Mouse (Mus musculus) kidney, embryonic 16.5 days (tissue): ENCODE measurements around the gene Cd244a. TPM values are rescaled to one million over a fixed set of nuclear protein-coding genes. Genes with fewer than 3 reads are reported as not detected.

Experiments
- ATAC-seq: fragments of 200-750 bp; cut with Nextera tagmentation; 2 replicates; pipeline ENCODE4 v1.8.0; 2017; ENCODE audit warnings: moderate TSS enrichment; ENCODE audit not compliant: low FRiP score, low TSS enrichment
- H3K27ac ChIP-seq: fragments of 300-500 bp; sonication (generic); 2 replicates; pipeline ENCODE4 v1.5.1; 2014; ENCODE audit warnings: low read length
- H3K27me3 ChIP-seq: fragments of 300-500 bp; sonication (generic); 2 replicates; pipeline ENCODE4 v1.6.1; 2014; ENCODE audit warnings: low read length, control low read depth, mixed read lengths; ENCODE audit not compliant: insufficient read depth
- H3K36me3 ChIP-seq: fragments of 300-500 bp; sonication (generic); 2 replicates; pipeline ENCODE4 v1.6.1; 2014; ENCODE audit warnings: low read length, control low read depth, mixed read lengths; ENCODE audit not compliant: insufficient read depth
- H3K4me1 ChIP-seq: fragments of 300-500 bp; sonication (generic); 2 replicates; pipeline ENCODE4 v1.6.1; 2014; ENCODE audit warnings: low read length, control low read depth, mixed read lengths; ENCODE audit not compliant: insufficient read depth
- H3K4me2 ChIP-seq: fragments of 300-500 bp; sonication (generic); replicated peaks from 2 replicates; pipeline ENCODE4 v1.6.1; 2014; ENCODE audit warnings: low read depth, low read length
- H3K4me3 ChIP-seq: fragments of 300-500 bp; sonication (generic); 2 replicates; pipeline ENCODE4 v1.5.1; 2014; ENCODE audit warnings: mild to moderate bottlenecking, low read length
- H3K9ac ChIP-seq: fragments of 300-500 bp; sonication (generic); replicated peaks from 2 replicates; pipeline ENCODE4 v1.6.1; 2014; ENCODE audit warnings: low read length
- H3K9me3 ChIP-seq: fragments of 300-500 bp; sonication (generic); 2 replicates; pipeline ENCODE4 v1.6.1; 2016; ENCODE audit warnings: low read length, control low read depth
- WGBS: fragments of 180-500 bp; shearing (Covaris S2); extraction: QIAGEN DNeasy Blood & Tissue Kit; methylation state at CpG from one replicate; pipeline ENCODE4 v1.1.7; 2014; 5-methylcytosine and 5-hydroxymethylcytosine counted together
- polyA plus RNA-seq: library from polyadenylated mRNA; unstranded; fragments of >200 nt; fragmentation: Nextera tagmentation; extraction: Ambion mirVana; gene quantifications from 2 replicates; pipeline ENCODE4 v1.2.1, GENCODE M21; 2015

The Cd244a gene
- polyA plus RNA-seq, 1 experiment from 2014 or later, result 0.07 TPM

DNA sequence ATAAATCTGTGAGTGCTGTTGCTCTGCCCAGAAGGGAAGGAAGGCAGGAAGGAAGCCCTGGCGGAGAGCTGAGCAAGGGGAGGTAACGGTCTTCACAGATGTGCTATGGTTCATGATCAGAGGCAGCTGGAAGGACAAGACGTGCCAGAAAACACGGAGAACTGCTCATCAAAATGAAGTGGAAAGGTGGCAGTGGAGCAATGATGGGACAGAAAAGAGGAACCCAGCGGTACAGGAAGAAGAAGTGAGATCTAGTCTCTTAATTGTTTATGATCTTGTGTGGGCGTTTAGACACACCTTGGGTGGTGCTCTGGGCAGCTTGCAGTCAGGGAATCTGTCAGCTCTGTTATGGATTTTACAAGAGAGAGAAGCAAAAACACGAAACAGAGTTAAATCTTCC lies 7.7 kb upstream of the Cd244a start:
- no peak for ATAC-seq
- 0 out of 2 replicates have a peak, but pooled peaks cover 3% of the 10 kb centered on the region for H3K9me3 ChIP-seq
- no peak overlapping the region for H3K9ac ChIP-seq
- H3K27me3 ChIP-seq, result no peaks in the 10 kb centered on the region
- no peaks in the 10 kb centered on the region for H3K36me3 ChIP-seq
- no peak overlapping the region for H3K4me3 ChIP-seq
- 54% methylated on average over 7 of the region's 7 CpGs for WGBS
- no peaks in the 10 kb centered on the region for H3K4me1 ChIP-seq
- H3K27ac ChIP-seq, result no peak overlapping the region
- H3K4me2 ChIP-seq, result no peak overlapping the region

- Histone ChIP-seq H3K27me3 (no peaks in the 10 kb centered on the region), H3K4me2 (no peak overlapping the region), H3K4me3 (no peak overlapping the region), H3K4me1 (no peaks in the 10 kb centered on the region), H3K9me3 (0 out of 2 replicates have a peak, but pooled peaks cover 3% of the 10 kb centered on the region), H3K27ac (no peak overlapping the region), H3K36me3 (no peaks in the 10 kb centered on the region), H3K9ac (no peak overlapping the region)
- WGBS, result 79% methylated on average over 2 of the region's 2 CpGs
- ATAC-seq, result no peak
Observed at GRCm38 (mm10) chr1:171552230-171552629, 6.8 kb upstream of the Cd244a start.

DNA sequence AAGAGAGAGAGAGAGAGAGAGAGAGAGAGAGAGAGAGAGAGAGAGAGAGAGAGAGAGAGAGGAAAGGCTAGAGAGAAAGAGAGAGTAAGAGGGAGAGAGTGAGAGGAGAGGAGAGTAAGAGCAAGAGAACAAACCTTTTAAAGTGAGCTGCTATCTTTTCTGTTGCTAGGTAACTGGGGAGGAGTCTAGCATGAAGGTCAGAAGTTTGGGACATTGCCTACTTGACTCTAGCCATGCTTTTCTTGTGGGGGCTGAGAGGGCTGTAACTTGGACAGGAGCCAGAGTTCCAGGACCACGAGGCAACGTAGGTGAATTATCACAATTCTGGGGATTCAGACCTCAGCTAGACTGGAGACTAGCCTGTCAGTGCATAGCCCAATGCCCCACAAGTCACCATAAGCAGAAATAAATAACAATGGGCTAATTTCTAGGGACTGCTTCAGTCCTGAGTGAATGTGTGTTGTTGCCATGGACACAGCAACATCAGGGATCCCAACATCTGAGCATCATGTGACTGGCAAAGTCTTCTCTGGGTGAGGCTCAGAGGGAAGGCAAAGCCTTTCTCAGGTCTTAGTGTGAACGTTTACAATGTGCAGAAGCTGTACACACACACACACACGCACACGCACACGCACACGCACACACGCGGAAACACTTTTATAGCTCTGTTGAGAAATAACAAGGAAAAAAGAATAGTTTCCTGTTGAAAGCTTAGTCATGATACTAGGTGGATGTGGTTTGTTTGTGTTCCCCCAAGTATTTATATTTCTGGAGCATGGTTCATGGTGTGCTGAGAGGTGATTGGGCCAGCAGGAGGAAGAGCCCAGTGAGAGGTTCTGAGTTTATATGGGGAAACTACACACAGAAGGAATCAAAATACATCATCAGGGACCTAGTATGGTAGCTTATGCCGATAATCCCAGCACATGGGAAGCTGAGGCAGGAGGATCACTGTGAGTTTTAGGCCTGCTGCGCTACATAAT lies 5.3 kb upstream of the Cd244a start:
- Histone ChIP-seq H3K27ac (no peak overlapping the region), H3K27me3 (no peaks in the 10 kb centered on the region), H3K9me3 (0 out of 2 replicates have a peak, but pooled peaks cover 3% of the 10 kb centered on the region), H3K36me3 (no peaks in the 10 kb centered on the region), H3K4me2 (no peak overlapping the region), H3K9ac (no peak overlapping the region), H3K4me1 (no peaks in the 10 kb centered on the region), H3K4me3 (no peak overlapping the region)
- WGBS, result 80% methylated on average over 11 of the region's 11 CpGs
- ATAC-seq, result no peak

DNA sequence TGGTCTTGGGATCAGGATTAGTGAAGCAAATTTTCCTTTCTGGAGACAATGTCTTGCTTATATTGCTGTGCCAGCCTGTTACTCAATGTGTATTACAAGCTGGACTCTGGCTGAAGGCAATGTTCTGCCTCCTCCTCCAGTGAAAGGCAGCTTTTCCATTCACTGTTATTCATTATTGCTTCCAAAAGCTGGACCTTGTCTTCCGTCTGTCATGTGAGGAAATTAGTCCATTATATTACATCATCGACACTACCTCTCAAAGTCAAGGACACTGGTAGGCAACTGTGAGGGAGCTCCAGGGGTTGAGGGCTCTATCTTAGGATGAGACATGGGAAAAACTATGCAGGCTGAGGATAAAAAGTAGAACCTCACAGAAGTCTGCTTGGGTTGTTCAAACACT lies 2.6 kb upstream of the Cd244a start:
- H3K27ac ChIP-seq, result no peak overlapping the region
- ATAC-seq, result no peak
- no peak overlapping the region for H3K4me2 ChIP-seq
- H3K9ac ChIP-seq, result no peak overlapping the region
- no peak overlapping the region for H3K4me3 ChIP-seq
- no peaks in the 10 kb centered on the region for H3K9me3 ChIP-seq
- H3K4me1 ChIP-seq, result no peaks in the 10 kb centered on the region
- no peaks in the 10 kb centered on the region for H3K27me3 ChIP-seq
- 75% methylated on average over 2 of the region's 2 CpGs for WGBS
- H3K36me3 ChIP-seq, result no peaks in the 10 kb centered on the region

GRCm38 (mm10) chr1:171558407-171558806 lies 586 bp upstream of the Cd244a start:
- no peak overlapping the region for H3K9ac ChIP-seq
- H3K27ac ChIP-seq, result no peak overlapping the region
- no peaks in the 10 kb centered on the region for H3K27me3 ChIP-seq
- H3K4me1 ChIP-seq, result no peaks in the 10 kb centered on the region
- no peak for ATAC-seq
- no peaks in the 10 kb centered on the region for H3K36me3 ChIP-seq
- no peak overlapping the region for H3K4me2 ChIP-seq
- no peaks in the 10 kb centered on the region for H3K9me3 ChIP-seq
- WGBS, result 69% methylated on average over 6 of the region's 6 CpGs
- H3K4me3 ChIP-seq, result no peak overlapping the region

DNA sequence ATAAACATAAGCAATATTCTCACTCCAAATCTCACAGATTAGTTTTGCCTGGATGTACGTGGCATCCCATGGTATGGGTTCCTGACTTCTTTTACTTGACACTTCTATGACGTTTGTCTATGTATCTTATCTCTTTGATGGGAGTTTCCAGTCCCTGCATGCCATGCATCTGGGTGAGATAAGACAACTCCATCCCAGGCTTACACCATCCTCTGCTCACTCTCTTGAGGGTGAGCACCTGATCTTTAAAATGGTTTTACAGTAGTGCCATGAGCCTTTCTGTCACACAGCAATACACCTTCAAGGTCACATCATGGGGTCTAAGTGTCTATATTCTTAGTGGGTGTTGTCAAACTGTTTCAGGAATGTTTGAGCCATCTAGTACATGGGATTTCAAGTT lies 1.3 kb downstream of the Cd244a start:
- no peak overlapping the region for H3K4me2 ChIP-seq
- no peak overlapping the region for H3K4me3 ChIP-seq
- H3K9me3 ChIP-seq, result no peaks in the 10 kb centered on the region
- ATAC-seq, result no peak
- H3K27ac ChIP-seq, result no peak overlapping the region
- no peaks in the 10 kb centered on the region for H3K27me3 ChIP-seq
- WGBS, result 74% methylated on average over 2 of the region's 2 CpGs
- H3K4me1 ChIP-seq, result no peaks in the 10 kb centered on the region
- H3K9ac ChIP-seq, result no peak overlapping the region
- no peaks in the 10 kb centered on the region for H3K36me3 ChIP-seq

GRCm38 (mm10) chr1:171561200-171561599 lies 2.2 kb downstream of the Cd244a start:
- WGBS, result 100% methylated on average over 1 of the region's 1 CpGs
- Histone ChIP-seq H3K36me3 (no peaks in the 10 kb centered on the region), H3K4me2 (no peak overlapping the region)

GRCm38 (mm10) chr1:171561639-171562225 lies 2.7 kb downstream of the Cd244a start:
- H3K36me3 ChIP-seq, result no peaks in the 10 kb centered on the region
- no peak for ATAC-seq
- WGBS, result 62% methylated on average over 7 of the region's 11 CpGs
- no peak overlapping the region for H3K9ac ChIP-seq
- no peaks in the 10 kb centered on the region for H3K4me1 ChIP-seq
- H3K4me3 ChIP-seq, result no peak overlapping the region
- H3K27ac ChIP-seq, result no peak overlapping the region
- no peaks in the 10 kb centered on the region for H3K27me3 ChIP-seq
- H3K9me3 ChIP-seq, result no peaks in the 10 kb centered on the region
- H3K4me2 ChIP-seq, result no peak overlapping the region

More at GRCm38 (mm10) chr1:171561200-171561599, 2.2 kb downstream of the Cd244a start:
- Histone ChIP-seq H3K9ac (no peak overlapping the region), H3K4me3 (no peak overlapping the region), H3K9me3 (no peaks in the 10 kb centered on the region), H3K4me1 (no peaks in the 10 kb centered on the region), H3K27ac (no peak overlapping the region), H3K27me3 (no peaks in the 10 kb centered on the region)
- ATAC-seq, result no peak

DNA sequence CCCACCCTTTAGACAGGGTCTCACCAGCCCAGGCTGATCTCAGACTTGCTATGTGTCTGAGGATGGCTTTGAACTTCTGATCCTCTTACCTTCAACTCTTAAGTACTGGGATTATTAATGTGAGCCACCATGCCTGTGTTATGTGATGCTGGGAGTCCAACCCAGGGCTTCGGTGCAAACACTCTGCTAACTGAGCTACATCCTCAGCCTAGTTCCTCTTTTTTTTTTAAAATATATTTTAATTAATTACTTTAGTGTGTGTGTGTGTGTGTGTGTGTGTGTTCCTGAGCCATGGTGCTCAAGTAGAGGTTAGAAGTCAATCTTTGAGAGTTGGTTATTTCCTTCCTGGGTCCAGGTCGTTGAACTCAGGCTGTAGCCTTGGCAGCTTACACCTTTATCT lies 4.0 kb downstream of the Cd244a start:
- 67% methylated on average over 2 of the region's 2 CpGs for WGBS
- no peak for ATAC-seq

DNA sequence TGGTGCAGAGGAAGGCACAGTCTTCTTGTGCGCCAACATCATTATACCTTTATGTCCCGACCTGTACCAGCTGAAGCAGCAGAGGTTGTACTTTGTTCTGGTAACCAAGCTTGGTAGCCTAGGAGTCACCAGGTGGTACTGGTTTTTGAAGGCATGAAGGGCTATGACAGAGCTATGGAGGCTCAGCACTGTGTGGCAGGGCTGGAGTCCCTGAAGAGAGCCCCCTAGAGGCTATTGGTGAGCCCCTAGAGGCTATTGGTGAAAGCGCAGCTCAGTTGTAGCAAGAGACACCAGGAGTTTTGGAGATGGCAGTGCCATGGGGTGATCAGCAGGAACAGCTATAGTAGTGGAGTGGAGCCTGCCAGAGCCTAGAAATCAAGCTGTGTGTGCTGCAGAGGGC lies 5.3 kb downstream of the Cd244a start:
- H3K27me3 ChIP-seq, result no peaks in the 10 kb centered on the region
- no peaks in the 10 kb centered on the region for H3K9me3 ChIP-seq
- no peak overlapping the region for H3K4me3 ChIP-seq
- no peaks in the 10 kb centered on the region for H3K4me1 ChIP-seq
- H3K4me2 ChIP-seq, result no peak overlapping the region
- no peaks in the 10 kb centered on the region for H3K36me3 ChIP-seq
- peak; percentile 54; the same call in 1 of the 2 replicates for ATAC-seq
- H3K9ac ChIP-seq, result no peak overlapping the region
- H3K27ac ChIP-seq, result no peak overlapping the region
- WGBS, result 58% methylated on average over 3 of the region's 3 CpGs

More for the DNA sequence above, 4.0 kb downstream of the Cd244a start:
- Histone ChIP-seq H3K9ac (no peak overlapping the region), H3K4me1 (no peaks in the 10 kb centered on the region), H3K4me2 (no peak overlapping the region), H3K27ac (no peak overlapping the region), H3K9me3 (no peaks in the 10 kb centered on the region), H3K27me3 (no peaks in the 10 kb centered on the region), H3K36me3 (no peaks in the 10 kb centered on the region), H3K4me3 (no peak overlapping the region)
